8 mouse cellular contexts compared by ENCODE assay signal in the genomic region with DNA sequence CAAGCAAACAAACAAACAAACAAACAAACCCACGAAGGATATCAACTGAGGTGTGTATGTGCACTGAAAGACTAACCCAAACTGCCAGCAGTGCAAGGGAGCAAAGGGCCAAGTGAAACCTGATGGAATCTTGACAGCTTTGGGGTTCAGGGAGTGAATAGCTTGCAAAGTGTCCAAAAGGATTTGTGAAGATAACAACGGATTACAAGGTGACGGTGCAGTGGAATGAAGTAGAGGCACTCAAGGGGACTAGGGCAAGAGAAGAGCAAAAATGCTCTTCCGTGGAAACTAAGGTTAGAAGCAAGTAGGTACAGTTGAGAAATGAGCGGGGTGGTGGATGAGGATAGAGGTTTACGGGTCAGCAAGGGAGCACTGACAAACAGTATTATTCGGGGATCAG. TPM values are rescaled to one million over a fixed set of nuclear protein-coding genes. Genes with fewer than 3 reads are reported as not detected.
DNase-seq lines count a peak whose midpoint lies in the region; ATAC-seq and TF ChIP-seq lines count a peak whose summit lies in the region.

No protein-coding gene starts in this region.

- no peaks in the 10 kb centered on the region for H3K36me3 ChIP-seq in testis, adult 2 months (ENCODE audit: control insufficient read depth, insufficient read depth, low read length)
- H3K36me3 ChIP-seq in heart, postnatal 0 days (replicated peaks; ENCODE audit: control insufficient read depth, insufficient read depth, low read length): no peaks in the 10 kb centered on the region
- no peaks in the 10 kb centered on the region for H3K36me3 ChIP-seq in macrophage (ENCODE audit: inconsistent target)

- peaks cover 56% of the 10 kb centered on the region for H3K79me2 ChIP-seq in macrophage (ENCODE audit: inconsistent target)

- H3K4me3 ChIP-seq in testis, adult 2 months (ENCODE audit: control insufficient read depth, low read depth, low read length): peak overlapping the region; percentile 93
- peak overlapping the region; percentile 74 for H3K4me3 ChIP-seq in heart, postnatal 0 days (ENCODE audit: low read depth, low read length)
- H3K4me3 ChIP-seq in macrophage (ENCODE audit: inconsistent target): peak overlapping the region; percentile 95

- no peak for TF ChIP-seq CTCF in testis, adult 2 months (IDR thresholded peaks at IDR 0.05; ENCODE audit: control insufficient read depth, insufficient read depth, insufficient replicate concordance, low read depth, low read length)
- no peak for TF ChIP-seq CTCF in heart, postnatal 0 days (IDR thresholded peaks at IDR 0.05; ENCODE audit: low read depth)

- H3K9ac ChIP-seq in heart, postnatal 0 days (replicated peaks; ENCODE audit: low read depth, low read length): peak overlapping the region; percentile 88

- ATAC-seq in heart, postnatal 0 days (ENCODE audit: insufficient read depth, low read depth): no peak

- peak overlapping the region; percentile 87 for H3K4me2 ChIP-seq in heart, postnatal 0 days (ENCODE audit: low read depth, low read length)

- TF ChIP-seq EP300 in heart, postnatal 0 days (IDR thresholded peaks at IDR 0.05; ENCODE audit: low read depth): no peak

- no peak for TF ChIP-seq POLR2A in testis, adult 2 months (IDR thresholded peaks at IDR 0.05; ENCODE audit: control insufficient read depth, low read depth, low read length)

- DNase-seq in adrenal gland, postnatal 14 days: peak; percentile 7
- DNase-seq in adrenal gland, adult 18-20 months (ENCODE audit: low spot score in 2 of 2): no peak
- no peak for DNase-seq in testis, postnatal 10 days (ENCODE audit: low spot score)
- no peak for DNase-seq in heart, postnatal 0 days (ENCODE audit: low spot score)
- DNase-seq in right cerebral cortex, adult 2 months (ENCODE audit: low spot score in 2 of 2): no peak
- DNase-seq in right cerebral cortex, postnatal 4 days: no peak

- 2% methylated on average over 7 of the region's 7 CpGs for WGBS in heart, postnatal 0 days
- 11% methylated on average over 7 of the region's 7 CpGs for WGBS in macrophage (ENCODE audit: missing documents)

- H3K27me3 ChIP-seq in testis, adult 2 months (ENCODE audit: control insufficient read depth, insufficient read depth, low read length): no peaks in the 10 kb centered on the region
- H3K27me3 ChIP-seq in heart, postnatal 0 days (ENCODE audit: control insufficient read depth, insufficient read depth, low read length): no peaks in the 10 kb centered on the region

- peaks cover 3% of the 10 kb centered on the region; the same call in 1 of the 2 replicates for H3K4me1 ChIP-seq in testis, adult 2 months (ENCODE audit: control insufficient read depth, insufficient read depth, low read length)
- H3K4me1 ChIP-seq in heart, postnatal 0 days (ENCODE audit: control insufficient read depth, insufficient read depth): peaks cover 27% of the 10 kb centered on the region

- no peaks in the 10 kb centered on the region for H3K9me3 ChIP-seq in heart, postnatal 0 days (replicated peaks; ENCODE audit: control insufficient read depth, low read length)

- H3K27ac ChIP-seq in testis, adult 2 months (ENCODE audit: control insufficient read depth, insufficient read depth, low read depth, low read length): no peak overlapping the region
- peak overlapping the region; percentile 95 for H3K27ac ChIP-seq in heart, postnatal 0 days (ENCODE audit: low read depth)
- no peak overlapping the region for H3K27ac ChIP-seq in macrophage

RNA-seq across cellular contexts. Expression of gene Braf, which starts 1.2 kb away (rescaled TPM):
- total RNA-seq in adrenal gland, postnatal 14 days (2021): 30.9 and 35.4 TPM in 2 replicates
- total RNA-seq in adrenal gland, adult 18-20 months (2021): 10 to 100 TPM; 36.6 to 41.1 TPM
- polyA plus RNA-seq in testis, adult 2 months (2012; rRNA removed): 49.2 and 49.5 TPM in 2 replicates
- 11.6 and 22.9 TPM in 2 replicates for total RNA-seq in heart, postnatal 0 days (2014; rRNA removed; ENCODE audit: low replicate concordance)
- 4.2 and 4.4 TPM in 2 replicates for polyA plus RNA-seq in heart, postnatal 0 days (2015; fragmentation: Nextera tagmentation; extraction: Ambion mirVana)
- total RNA-seq in macrophage (2018; cell fraction: chromatin; rRNA removed): 100 to 1,000 TPM in 9 of 26 experiments, 10 to 100 TPM in 17; 63.0 to 143 (median 97.3) TPM
- total RNA-seq in macrophage (2018; cell fraction: cytosol; rRNA removed): 10 to 100 TPM; 23.2 to 35.3 (median 29.0) TPM
- 10 to 100 TPM; 45.0 to 90.6 (median 68.3) TPM for total RNA-seq in macrophage (2018; cell fraction: nucleus; rRNA removed)
- 10.7 to 14.3 TPM (median 11.9 TPM) in 3 replicates for polyA plus RNA-seq in macrophage (2018)
